Mouse (Mus musculus) neural tube, embryonic 14.5 days (tissue): ENCODE measurements around the gene Bud23. TPM values are rescaled to one million over a fixed set of nuclear protein-coding genes. Genes with fewer than 3 reads are reported as not detected.
"Not testable (repeated sequence)": the region's sequence is repeated elsewhere in the genome, so short reads cannot be mapped to it uniquely, and the experiment has no call there.

ENCODE experiments used
- ATAC-seq: fragments of 200-750 bp; cut with Nextera tagmentation; 2 replicates; pipeline ENCODE4 v1.8.0; 2017; ENCODE audit warnings: low read depth, mild to moderate bottlenecking, moderate TSS enrichment, moderate library complexity
- H3K27ac ChIP-seq: fragments of 300-500 bp; sonication (generic); 2 replicates; pipeline ENCODE4 v1.5.1; 2014; ENCODE audit warnings: low read depth, mild to moderate bottlenecking, control low read depth, low read length, moderate library complexity, mixed read lengths
- H3K27me3 ChIP-seq: fragments of 300-500 bp; sonication (generic); 2 replicates; pipeline ENCODE4 v1.6.1; 2014; ENCODE audit warnings: low read length; ENCODE audit not compliant: control insufficient read depth, insufficient read depth
- H3K36me3 ChIP-seq: fragments of 300-500 bp; sonication (generic); 2 replicates; pipeline ENCODE4 v1.6.1; 2014; ENCODE audit warnings: low read length, mixed read lengths; ENCODE audit not compliant: control insufficient read depth, insufficient read depth
- H3K4me1 ChIP-seq: fragments of 300-500 bp; sonication (generic); 2 replicates; pipeline ENCODE4 v1.6.1; 2014; ENCODE audit warnings: low read length; ENCODE audit not compliant: control insufficient read depth, insufficient read depth
- H3K4me2 ChIP-seq: fragments of 300-500 bp; sonication (generic); 2 replicates; pipeline ENCODE4 v1.6.1; 2014; ENCODE audit warnings: mild to moderate bottlenecking, low read depth, low read length, control low read depth
- H3K4me3 ChIP-seq: fragments of 300-500 bp; sonication (generic); 2 replicates; pipeline ENCODE4 v1.5.1; 2014; ENCODE audit warnings: low read depth, low read length, control low read depth, mixed read lengths
- H3K9ac ChIP-seq: fragments of 300-500 bp; sonication (generic); replicated peaks from 2 replicates; pipeline ENCODE4 v1.6.1; 2014; ENCODE audit warnings: low read depth, mild to moderate bottlenecking, control low read depth, low read length, mixed read lengths
- H3K9me3 ChIP-seq: fragments of 300-500 bp; sonication (generic); 2 replicates; pipeline ENCODE4 v1.6.1; 2016; ENCODE audit warnings: low read length; ENCODE audit not compliant: control insufficient read depth
- WGBS: fragments of 180-500 bp; shearing (Covaris S2); extraction: QIAGEN DNeasy Blood & Tissue Kit; methylation state at CpG from one replicate; pipeline ENCODE4 v1.1.7; 2014; 5-methylcytosine and 5-hydroxymethylcytosine counted together
- polyA plus RNA-seq: library from polyadenylated mRNA; unstranded; fragments of >200 nt; fragmentation: Nextera tagmentation; extraction: Ambion mirVana; gene quantifications from 2 replicates; pipeline ENCODE4 v1.2.1, GENCODE M21; 2014

Gene Bud23
- 60.3 and 72.5 TPM in 2 replicates for polyA plus RNA-seq

DNA sequence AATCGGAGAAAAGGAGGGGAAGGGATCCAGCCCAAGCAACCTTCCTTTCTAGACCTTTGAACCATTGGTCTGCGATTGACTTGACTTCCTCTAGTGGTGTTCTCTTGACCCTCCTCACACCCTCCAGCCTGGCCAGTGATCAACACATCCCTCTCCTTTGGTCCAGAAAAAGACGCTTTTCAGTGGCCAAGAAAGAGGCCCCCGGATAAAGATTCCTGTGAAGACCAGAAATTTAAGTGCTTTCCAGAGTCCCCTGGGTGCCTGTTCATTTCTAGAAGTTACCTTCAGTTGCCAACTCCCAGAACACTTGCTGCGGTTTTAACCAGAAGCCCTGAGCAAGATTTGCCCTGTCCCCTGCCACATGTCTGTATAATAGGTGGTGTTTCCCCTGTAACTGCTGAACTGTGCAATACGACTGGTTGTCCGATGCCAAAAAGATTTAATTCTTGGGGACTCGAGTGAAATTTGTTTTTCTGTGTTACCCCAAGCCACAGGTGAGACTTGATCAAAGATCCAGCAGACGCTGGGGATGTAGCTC is at the start of gene Bud23:
Gene Bud23 (minus strand): TSS at position 51 of the 538 bp plus-strand sequence.
- H3K4me2 ChIP-seq: peak within 1 kb of the TSS; percentile 84
- H3K27me3 ChIP-seq, H3K9me3 ChIP-seq, ATAC-seq: not testable (repeated sequence)
- H3K9ac ChIP-seq: peak within 1 kb of the TSS; percentile 82
- H3K27ac ChIP-seq: peak within 1 kb of the TSS; percentile 62
- 81% methylated on average over 9 of the region's 9 CpGs for WGBS
- H3K4me1 ChIP-seq: peaks cover 20% of the 10 kb centered on the region
- H3K4me3 ChIP-seq: peak within 1 kb of the TSS; percentile 85
- peaks cover 12% of the 10 kb centered on the region; the same call in 1 of the 2 replicates for H3K36me3 ChIP-seq

DNA sequence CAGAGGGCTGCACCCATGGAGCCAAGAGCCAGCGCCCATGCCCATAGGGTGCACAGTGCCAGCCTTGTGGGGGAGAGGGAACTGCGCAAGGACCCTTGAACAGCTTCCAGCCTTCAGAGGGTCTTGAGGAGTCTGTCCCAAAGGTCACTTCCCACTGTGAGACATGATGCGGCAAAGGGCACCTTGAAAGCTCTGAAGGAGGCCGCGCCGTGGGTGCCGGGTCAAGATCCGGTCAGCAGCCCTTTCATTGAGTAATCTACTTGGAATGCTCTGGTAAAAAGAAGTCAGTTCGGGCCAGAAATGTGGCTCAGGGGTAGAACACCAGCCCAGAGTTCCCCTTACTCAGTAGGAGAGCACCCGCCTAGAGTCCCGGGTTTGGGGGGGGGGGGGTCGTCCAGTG is 49.0 kb upstream of the Bud23 start:
- no peak overlapping the region for H3K4me3 ChIP-seq
- H3K27ac ChIP-seq: no peak overlapping the region
- no peaks in the 10 kb centered on the region for H3K9me3 ChIP-seq
- peaks cover 4% of the 10 kb centered on the region for H3K27me3 ChIP-seq
- no peaks in the 10 kb centered on the region for H3K4me1 ChIP-seq
- WGBS: 86% methylated on average over 12 of the region's 12 CpGs
- no peak overlapping the region for H3K9ac ChIP-seq
- no peak for ATAC-seq
- H3K36me3 ChIP-seq: no peaks in the 10 kb centered on the region
- H3K4me2 ChIP-seq: no peak overlapping the region

DNA sequence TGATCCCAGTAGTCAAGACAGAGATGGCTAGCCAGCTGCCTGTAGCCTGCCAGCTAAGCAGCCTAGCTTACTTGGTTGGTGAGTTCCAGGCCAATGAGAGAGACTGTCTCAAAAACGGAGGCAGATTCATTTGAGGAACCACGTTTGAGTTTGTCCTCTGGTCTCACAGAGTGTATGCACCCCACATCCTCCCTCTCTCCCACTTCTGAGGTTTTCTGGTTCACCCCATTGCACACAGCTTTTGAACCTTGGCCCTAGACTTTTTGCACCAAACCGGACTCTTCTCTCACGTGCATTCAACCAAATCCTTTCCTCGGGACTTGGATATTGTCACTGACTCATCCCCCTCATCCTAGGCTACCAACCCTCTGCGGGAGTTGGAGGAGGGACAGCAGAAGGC is 45.2 kb upstream of the Bud23 start:
- no peak overlapping the region for H3K9ac ChIP-seq
- H3K4me2 ChIP-seq: no peak overlapping the region
- no peak overlapping the region for H3K4me3 ChIP-seq
- no peak for ATAC-seq
- H3K27ac ChIP-seq: no peak overlapping the region
- H3K4me1 ChIP-seq: peaks cover 5% of the 10 kb centered on the region; the same call in 1 of the 2 replicates
- no peaks in the 10 kb centered on the region for H3K9me3 ChIP-seq
- H3K36me3 ChIP-seq: no peaks in the 10 kb centered on the region
- peaks cover 19% of the 10 kb centered on the region for H3K27me3 ChIP-seq
- WGBS: 73% methylated on average over 6 of the region's 6 CpGs

DNA sequence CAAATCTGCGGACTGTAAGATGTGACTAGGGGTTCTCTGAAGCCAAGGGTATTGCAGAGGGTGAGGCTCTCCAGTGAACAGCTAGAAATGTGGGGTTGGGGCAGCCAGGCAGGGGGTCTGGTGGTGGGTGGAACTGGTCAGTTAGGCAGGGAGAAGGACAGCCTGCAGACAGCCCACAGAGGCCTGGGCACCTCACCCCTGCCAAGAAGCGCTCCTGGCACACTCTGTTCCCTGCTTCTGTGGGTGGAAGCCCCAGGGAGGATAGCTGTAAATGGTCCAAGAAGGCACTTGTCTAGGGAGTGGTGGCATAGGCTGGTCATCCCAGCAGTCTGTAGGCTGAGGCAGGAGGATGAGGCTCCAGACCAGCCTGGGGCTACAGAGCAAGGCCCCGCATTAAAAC is 44.7 kb upstream of the Bud23 start:
- Histone ChIP-seq H3K9ac (no peak overlapping the region), H3K27ac (no peak overlapping the region), H3K36me3 (no peaks in the 10 kb centered on the region), H3K4me3 (no peak overlapping the region), H3K4me1 (peaks cover 5% of the 10 kb centered on the region; the same call in 1 of the 2 replicates), H3K9me3 (no peaks in the 10 kb centered on the region), H3K27me3 (peaks cover 19% of the 10 kb centered on the region), H3K4me2 (no peak overlapping the region)
- WGBS: 88% methylated on average over 3 of the region's 3 CpGs
- ATAC-seq: no peak

DNA sequence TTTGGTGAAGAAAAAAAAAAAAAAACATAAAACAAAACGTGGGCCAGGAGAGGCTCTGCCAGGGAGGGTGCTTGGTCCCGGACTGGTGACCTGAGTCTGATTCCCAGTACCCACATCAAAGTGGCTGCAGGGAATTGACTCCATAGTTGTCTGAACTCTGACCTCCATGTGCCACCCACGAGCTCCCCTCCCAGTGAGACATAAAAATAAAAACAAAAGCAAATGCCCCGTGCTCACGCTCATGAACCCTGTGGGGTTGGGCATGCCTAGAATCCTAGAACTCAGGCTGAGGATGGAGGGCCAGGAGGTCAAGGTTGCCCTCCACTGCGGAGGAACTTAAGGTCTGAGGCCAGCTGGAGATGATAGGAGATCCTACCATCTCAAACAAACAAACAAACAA is 44.3 kb upstream of the Bud23 start:
- H3K9ac ChIP-seq: no peak overlapping the region
- H3K36me3 ChIP-seq: no peaks in the 10 kb centered on the region
- no peak overlapping the region for H3K4me2 ChIP-seq
- peaks cover 5% of the 10 kb centered on the region; the same call in 1 of the 2 replicates for H3K4me1 ChIP-seq
- no peak overlapping the region for H3K4me3 ChIP-seq
- H3K27ac ChIP-seq: no peak overlapping the region
- H3K27me3 ChIP-seq: peaks cover 19% of the 10 kb centered on the region
- no peak for ATAC-seq
- 57% methylated on average over 6 of the region's 6 CpGs for WGBS
- H3K9me3 ChIP-seq: no peaks in the 10 kb centered on the region

DNA sequence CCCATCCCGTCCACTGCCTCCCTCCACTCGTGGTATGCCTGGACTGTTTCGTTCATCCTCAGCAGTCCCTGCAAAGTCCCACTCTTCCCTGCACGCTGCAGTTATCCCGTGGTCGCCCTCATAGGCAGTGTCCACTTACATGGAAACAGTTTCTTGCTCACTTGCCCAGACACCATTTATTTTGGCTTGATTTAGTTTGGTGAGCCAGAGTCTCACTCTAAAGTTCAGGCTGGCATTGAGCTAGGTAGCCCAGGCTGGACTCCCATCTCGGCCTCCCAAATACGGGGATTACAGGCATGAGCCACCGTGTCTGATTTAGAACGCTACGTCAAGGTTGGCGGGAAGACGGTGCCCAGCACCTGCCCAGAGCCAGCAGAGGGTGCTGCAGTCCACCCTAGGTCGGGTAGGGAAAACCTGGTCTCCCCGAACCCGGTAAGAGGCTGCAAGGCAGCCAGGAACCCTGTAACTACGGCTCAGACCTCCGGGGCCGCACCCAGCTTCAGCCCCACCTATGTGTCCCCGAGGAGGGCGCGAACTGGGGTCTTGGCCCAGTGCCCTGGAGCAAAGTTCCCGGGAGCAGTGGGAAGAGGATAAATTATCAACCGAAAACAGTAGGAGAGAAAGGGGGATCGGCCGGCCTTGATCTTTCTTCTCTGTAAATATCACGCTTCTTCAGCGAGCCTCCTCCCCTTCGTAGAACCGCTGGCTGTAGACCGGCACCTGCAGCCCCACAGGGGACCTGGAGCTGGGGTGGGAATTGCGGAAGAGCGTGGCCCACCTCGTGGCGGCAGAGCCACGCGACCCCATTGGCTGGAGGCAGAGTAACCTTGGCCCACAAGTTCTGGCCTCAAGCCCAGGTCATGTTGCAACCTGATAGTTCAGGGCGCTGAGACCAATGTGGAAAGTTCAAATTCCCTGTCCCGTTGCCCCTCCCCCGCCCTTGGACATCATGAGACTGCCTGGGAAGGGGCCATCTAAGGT is 43.1 kb upstream of the Bud23 start:
- Histone ChIP-seq H3K4me3 (0 out of 2 replicates have a peak overlapping the region, but pooled peaks have one; percentile 12), H3K9me3 (no peaks in the 10 kb centered on the region), H3K27me3 (peaks cover 19% of the 10 kb centered on the region), H3K27ac (no peak overlapping the region), H3K9ac (no peak overlapping the region), H3K4me2 (peak overlapping the region; percentile 71), H3K4me1 (peaks cover 5% of the 10 kb centered on the region; the same call in 1 of the 2 replicates), H3K36me3 (no peaks in the 10 kb centered on the region)
- 8% methylated on average over 40 of the region's 40 CpGs for WGBS
- ATAC-seq: peak; percentile 21; the same call in 1 of the 2 replicates

DNA sequence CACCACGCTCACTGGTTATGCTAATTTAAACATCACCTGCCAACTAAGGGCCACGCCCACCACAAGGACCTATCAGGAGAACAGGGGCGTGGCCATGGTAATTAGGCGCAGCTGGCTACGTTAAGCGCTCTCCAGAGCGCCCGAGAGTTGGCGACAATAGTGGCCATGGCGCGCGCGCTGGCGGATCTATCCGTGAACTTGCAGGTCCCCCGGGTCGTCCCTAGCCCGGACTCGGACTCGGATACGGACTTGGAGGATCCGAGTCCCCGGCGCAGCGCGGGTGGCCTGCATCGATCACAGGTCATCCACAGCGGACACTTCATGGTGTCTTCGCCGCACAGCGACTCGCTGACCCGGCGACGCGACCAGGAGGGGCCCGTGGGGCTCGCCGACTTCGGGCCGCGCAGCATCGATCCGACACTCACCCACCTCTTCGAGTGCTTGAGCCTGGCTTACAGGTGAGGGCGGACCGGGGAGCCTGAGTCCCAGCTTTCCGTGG is 42.0 kb upstream of the Bud23 start:
- Histone ChIP-seq H3K27me3 (peaks cover 19% of the 10 kb centered on the region), H3K27ac (no peak overlapping the region)
- WGBS: under 1% methylated on average over 47 of the region's 48 CpGs

DNA sequence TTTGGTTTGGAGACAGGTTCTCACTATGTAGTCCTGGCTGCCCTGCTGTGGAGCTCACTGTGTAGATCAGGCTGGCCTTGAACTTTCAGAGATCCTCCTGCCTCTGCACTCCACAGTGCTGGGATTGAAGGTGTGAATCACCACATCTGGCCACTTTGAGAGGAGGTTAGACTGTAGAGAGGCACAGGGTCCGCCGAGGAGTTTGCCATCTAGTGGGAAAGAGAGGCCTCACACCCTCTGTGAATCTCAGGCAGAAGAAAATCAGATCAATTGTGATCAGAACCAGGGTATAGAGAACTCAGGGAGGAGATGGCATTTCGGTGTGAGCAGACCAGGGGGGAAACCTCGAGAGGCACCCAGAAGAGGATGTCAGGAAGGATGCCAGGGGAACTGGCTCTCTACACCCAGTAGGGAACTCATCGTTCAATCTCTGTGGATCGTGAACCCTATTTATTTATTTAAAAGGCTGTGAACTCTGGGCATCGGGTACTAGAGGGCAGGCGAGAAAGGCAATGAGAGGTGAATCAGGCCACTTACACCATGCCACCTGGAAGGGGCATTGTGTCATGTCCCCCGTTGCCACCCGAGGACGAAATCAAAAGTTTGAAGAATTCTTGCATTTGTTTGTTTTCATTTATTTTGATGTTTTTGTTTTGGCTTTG is 39.4 kb upstream of the Bud23 start:
- H3K4me2 ChIP-seq: no peak overlapping the region
- no peak overlapping the region for H3K27ac ChIP-seq
- H3K9ac ChIP-seq: no peak overlapping the region
- H3K36me3 ChIP-seq: no peaks in the 10 kb centered on the region
- WGBS: 66% methylated on average over 11 of the region's 11 CpGs
- H3K9me3 ChIP-seq: no peaks in the 10 kb centered on the region
- H3K4me3 ChIP-seq: no peak overlapping the region
- H3K27me3 ChIP-seq: peaks cover 16% of the 10 kb centered on the region
- peaks cover 5% of the 10 kb centered on the region; the same call in 1 of the 2 replicates for H3K4me1 ChIP-seq
- no peak for ATAC-seq

More for the DNA sequence above, 42.0 kb upstream of the Bud23 start:
- Histone ChIP-seq H3K4me1 (peaks cover 5% of the 10 kb centered on the region; the same call in 1 of the 2 replicates), H3K36me3 (no peaks in the 10 kb centered on the region), H3K4me2 (peak overlapping the region; percentile 71), H3K4me3 (peak overlapping the region; percentile 44), H3K9me3 (no peaks in the 10 kb centered on the region), H3K9ac (peak overlapping the region; percentile 29)
- peak; percentile 87 for ATAC-seq
